Mouse (Mus musculus) embryo, embryonic 9.5 days (tissue): ENCODE measurements around the gene Tmem87b.

Experiments
- DNase-seq: peaks from one replicate; pipeline ENCODE4 v3.0.0-alpha.2; 2017; ENCODE audit errors: extremely low spot score

Tmem87b gene

DNA sequence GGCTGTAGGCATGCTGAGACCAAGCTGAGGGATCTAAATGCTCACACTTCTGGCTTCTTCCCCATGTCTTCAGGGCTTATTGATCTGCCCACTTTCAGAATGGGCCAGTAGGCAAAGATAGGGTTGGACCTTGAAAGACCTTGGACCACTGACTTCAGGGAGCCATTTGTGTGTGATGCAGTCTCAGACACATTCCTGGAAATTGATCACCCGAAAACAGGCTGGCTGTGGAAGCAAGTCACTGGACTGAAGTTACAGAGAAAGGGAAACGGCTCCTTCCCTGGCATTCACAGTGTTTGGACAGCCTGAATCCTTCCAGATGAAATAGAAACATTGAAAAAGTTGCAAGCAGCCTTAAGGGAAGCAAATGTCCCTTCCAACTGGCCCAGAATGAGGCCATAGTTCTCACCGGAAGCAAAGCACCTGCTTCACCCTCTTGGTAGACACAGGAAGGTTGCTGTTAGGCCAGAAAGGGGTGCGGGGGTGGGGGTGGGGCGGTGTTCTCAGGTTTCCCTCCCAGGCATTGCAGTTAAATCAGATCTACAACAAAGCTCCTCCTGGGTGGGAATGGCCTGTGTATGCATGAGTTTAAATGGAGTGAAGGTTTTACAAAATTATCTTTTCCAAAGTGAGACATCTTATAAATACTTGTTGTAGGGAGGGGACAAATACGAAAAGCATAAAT, 70.1 kb downstream of the Tmem87b start:
- no peak for DNase-seq

DNA sequence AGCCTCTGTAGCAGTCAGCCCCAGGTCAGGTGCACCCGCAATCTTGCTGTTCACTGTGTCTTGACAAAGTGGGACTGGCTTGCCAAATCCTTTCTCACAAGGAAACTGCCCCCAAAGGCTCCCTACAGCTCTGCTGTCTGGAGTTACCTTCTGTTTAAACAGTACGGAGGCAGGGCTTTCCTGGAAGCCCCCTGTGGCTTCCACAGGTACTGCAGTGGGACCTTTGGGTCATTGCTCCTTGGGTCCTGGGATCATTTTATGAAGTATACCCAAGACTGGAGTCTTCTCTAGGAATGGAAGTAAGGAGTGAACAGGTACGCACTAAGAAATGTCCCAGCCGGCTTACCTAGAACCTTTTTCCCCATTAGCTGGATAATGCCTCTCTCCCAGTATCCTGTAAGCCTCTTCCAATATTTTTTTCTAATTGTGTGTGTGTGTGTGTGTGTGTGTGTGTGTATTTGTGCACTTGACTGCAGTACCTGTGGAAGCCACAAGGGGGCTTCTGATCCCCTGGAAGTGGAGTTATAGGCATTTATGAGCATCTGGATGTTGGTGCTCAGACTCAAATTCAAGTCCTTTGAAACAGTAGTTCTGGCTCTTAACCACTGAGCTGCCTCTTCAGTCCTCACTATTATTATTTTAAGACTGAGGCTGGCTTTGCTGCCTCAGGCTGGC, 72.9 kb downstream of the Tmem87b start:
- no peak for DNase-seq

DNA sequence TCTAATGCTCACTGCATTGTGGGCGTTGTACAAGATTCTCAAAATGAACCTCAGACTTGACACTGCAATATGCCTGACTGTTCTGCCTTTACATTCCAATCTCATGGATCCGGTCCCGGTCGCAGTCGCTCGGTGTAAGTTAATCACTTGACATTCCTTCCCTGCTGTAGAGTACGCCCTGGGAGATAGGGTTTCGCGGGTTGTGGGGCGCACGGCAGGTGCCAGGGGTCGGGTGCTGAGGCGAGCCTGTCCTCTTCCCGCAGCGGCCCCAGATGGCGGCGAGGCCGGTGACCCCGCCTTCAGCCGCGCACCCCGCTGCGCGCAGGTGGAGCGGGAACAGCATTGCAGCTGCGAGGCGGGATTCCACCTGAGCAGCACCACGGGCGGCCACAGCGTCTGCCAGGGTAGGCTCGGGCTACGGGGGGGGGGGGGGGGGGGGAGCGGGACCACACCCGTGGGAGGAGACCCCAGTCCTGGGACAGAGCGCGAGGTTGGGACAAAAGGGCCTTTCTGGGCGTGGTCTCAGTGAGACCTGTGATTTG, 74.3 kb downstream of the Tmem87b start:
- DNase-seq, result peak; percentile 23

DNA sequence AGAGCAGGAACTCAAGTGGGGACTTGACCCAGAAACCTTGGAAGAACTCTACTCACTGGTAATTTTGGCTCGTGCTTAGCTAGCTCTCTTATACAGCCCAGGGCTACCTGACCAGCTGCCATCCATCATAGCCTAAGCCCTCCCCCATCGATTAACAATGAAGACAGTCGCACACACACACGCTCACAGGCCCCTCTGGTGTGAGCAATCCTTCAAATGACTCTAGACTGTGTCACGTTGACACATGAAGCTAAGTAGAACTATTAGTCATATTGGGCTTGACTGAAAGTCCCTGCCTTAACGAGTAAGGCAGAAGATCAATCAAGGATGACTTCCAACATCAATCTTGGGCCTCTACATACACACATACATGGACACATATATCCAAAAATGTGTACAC, 84.9 kb downstream of the Tmem87b start:
- no peak for DNase-seq

DNA sequence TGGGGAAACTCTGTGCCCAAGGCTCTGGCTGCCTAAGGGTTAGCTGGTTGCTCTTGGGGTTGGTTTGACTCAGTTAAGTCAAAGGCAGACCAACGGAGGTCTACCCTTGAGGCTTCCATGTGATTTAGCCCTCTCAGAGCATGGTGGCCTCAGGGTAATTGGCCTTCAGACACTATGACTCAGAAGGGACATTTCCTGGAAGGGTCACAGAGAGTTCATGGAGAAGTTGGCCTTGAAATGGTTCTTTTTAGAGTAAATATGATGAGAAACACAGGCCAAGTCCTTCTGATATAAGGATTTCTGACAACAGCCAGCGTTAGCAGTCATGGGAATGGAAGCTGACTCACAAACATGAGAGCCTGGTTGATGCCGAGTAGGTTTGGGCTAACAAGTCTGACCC, 85.7 kb downstream of the Tmem87b start:
- DNase-seq, result no peak
